Mouse (Mus musculus) 3T3-L1 (cell line): ENCODE measurements around the gene Abcb6.
A peak's percentile ranks its signal among the peaks of the same experiment; 100 is the strongest.

Experiments
- DNase-seq: peaks from one replicate; pipeline ENCODE4 v3.0.0-alpha.2; 2015; ENCODE audit warnings: low read depth, low spot score

Abcb6 gene

GRCm38 (mm10) chr1:75180105-75180590 lies at the start of gene Abcb6:
TSS of gene Abcb6 (minus strand) at chr1:75180392.
- peak; percentile 91 for DNase-seq

DNA sequence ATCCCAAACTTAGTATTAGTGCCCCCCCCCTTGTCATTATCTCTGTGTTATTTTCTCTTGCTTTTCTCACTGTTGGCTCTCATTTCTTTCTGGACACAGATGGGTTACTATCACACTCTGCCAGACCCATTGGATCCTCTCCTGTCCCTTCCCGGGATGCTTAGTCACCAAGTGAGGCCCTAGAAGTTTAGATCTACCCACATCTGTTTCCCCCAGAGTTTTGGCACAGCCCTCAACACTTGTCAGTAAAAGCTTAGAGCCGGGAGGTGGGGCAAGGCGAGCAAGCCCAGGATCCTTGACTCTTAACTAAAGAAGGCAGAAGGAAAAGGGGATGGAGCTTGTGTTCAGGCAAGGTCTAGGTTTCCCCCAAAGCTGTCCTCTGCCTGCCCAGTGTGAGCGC lies 49.0 kb upstream of the Abcb6 start:
- peak; percentile 86 for DNase-seq

DNA sequence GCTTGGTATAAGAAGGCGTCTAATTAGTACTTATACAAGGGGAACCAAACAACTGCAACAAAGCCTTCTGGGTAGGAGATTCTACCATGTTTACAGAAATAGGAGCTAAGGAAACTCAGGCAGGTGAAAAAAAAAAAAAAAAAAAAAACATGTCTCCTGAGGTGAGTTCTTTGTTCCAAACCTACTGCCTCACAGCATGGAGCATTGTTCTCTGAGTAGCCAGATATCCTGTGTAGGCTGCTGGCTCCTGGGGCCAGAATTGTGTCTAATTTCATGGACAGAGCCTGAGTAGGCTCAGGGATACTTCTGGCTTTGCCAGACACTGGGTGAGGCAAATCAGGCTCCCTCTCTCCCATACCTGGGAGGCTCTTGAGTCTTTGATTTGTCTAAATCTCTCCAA lies 47.5 kb upstream of the Abcb6 start:
- DNase-seq: no peak

GRCm38 (mm10) chr1:75226138-75226537 lies 45.9 kb upstream of the Abcb6 start:
- no peak for DNase-seq

GRCm38 (mm10) chr1:75225473-75225872 lies 45.3 kb upstream of the Abcb6 start:
- DNase-seq: no peak

GRCm38 (mm10) chr1:75223532-75223931 lies 43.3 kb upstream of the Abcb6 start:
- DNase-seq: no peak

GRCm38 (mm10) chr1:75222926-75223325 lies 42.7 kb upstream of the Abcb6 start:
- no peak for DNase-seq

- DNase-seq: peak; percentile 43
Measured at GRCm38 (mm10) chr1:75221538-75221937, 41.3 kb upstream of the Abcb6 start.

DNA sequence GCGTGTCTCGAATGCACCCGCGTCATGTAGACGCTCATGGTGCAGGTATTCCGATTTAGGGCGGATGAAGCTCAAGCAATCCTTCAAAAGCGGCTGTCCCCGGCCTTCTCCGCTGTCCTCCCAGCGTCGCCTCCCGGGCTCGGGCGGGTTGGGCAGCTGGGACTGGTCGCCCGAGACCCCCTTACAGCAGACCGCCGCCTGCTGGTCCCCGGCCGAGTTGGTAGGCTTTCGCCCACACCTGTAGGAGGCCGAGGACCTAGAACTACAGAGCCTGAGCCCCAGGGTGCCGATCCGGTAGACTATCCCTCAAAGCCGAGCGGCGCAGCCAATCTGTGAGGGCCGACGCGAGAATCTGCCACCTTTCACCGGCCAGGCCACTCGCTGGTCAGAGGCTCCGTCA lies 39.3 kb upstream of the Abcb6 start, which contains the start of gene Tuba4a:
TSS of gene Tuba4a (minus strand) at position 335 of the 400 bp plus-strand sequence.
- DNase-seq: no peak

DNA sequence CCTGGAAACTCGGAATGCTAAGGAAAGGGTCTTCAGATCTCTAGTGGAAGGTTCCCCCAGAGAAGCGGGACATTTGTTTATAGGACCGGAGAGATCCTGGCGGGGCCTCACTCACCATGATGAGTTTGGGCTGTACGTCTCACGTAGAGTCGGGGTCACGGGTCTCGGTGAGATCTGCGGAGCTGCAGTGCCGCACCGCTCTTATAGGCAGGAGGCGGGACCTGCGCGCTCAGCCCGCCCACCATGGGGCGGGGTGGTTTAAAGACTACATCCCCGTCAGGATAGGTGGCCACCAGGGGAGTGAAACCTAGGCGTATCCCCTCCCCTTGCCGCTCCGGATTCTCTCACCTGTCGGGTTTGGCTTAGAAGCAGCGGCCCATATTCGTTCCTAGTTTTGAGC lies 38.9 kb upstream of the Abcb6 start:
- peak; percentile 77 for DNase-seq

- no peak for DNase-seq
Measured at GRCm38 (mm10) chr1:75218227-75219001, 38.2 kb upstream of the Abcb6 start.

DNA sequence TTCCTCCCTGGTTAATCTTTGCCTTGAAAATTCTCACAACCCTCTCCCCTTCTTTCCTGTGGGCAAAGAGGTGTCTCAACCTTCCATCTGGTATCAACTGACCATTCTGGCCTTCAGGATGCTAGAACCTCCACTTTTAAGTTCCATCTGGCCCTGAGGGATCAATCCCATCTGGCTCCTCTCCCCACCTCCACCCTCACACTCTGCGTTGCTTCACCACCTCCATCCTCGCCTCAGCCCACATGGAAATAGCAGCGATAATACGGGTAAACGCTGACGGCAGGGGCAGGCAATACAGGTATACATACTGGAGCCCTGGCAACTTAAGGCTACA lies 37.7 kb upstream of the Abcb6 start:
- DNase-seq: no peak

- DNase-seq: no peak
Measured at GRCm38 (mm10) chr1:75216797-75217585, 36.8 kb upstream of the Abcb6 start.

DNA sequence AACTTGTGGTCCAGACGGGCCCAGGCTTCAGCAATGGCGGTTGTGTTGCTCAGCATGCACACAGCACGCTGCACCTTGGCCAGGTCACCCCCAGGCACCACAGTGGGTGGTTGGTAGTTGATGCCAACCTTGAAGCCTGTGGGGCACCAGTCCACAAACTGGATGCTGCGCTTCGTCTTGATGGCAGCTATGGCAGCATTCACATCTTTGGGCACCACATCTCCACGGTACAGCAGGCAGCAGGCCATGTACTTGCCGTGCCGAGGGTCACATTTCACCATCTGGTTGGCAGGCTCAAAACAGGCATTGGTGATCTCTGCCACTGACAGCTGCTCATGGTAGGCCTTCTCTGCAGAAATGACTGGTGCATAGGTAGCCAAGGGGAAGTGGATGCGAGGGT lies 35.6 kb upstream of the Abcb6 start:
- no peak for DNase-seq

DNA sequence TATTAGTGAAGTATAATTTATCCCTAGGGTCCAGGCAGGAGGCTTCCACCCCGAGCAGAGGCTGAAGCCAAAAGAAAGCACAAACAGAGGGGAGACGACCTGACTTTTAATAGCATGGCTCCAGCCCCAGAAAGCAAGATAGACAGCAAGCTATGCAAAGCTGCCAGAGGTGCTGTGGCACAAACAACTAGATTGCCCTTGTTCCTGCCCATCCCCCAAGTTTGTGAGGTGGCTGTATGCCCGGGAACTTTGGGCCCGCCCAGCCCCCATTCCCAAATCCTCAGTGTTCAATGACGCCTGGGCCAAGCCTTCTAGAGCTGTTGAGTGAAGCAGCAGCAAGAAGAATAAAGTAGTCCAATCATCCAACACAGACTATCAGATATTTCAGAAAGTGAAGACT lies 34.7 kb upstream of the Abcb6 start:
- DNase-seq: no peak

DNA sequence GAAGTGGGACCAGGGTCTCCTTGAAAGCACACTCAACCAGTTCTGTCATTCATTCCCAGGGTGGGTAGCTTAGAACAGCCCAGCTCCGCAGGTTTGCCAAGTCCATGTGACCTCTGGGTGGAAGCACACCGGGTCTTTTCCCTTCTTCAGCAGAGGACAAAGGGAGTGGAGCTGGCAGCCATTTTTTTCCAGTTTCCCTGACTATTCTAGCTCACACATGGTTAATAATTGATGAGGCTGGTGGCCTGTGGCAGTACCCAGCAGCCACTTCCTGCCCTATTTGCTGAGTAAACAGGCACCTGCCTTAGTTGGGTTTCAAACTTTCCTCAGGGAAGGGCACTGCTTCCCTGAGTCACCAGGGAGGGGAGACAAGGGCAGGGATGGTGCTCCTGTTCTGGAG lies 34.2 kb upstream of the Abcb6 start:
- DNase-seq: no peak

DNA sequence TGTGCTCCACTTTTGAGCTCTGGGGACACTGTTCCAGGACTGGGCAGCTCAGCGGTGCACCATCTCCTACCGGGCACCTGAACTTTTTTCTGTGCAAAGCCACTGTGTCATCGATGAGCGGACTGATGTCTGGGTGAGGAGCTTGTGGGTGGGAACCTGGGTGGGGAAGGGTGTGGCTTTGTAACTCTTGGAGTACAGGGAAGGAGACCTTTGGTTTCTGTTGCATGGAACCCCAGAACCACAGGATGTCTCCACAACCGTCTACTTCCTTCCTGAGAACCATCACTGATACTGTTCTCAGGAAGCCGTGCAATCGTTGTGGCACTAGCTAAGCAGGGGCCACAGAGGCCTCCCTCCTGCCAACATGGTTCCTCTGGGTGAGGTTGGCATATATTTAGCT lies 32.9 kb upstream of the Abcb6 start:
- DNase-seq: no peak

- no peak for DNase-seq
Measured at GRCm38 (mm10) chr1:75212542-75212941, 32.4 kb upstream of the Abcb6 start.

- DNase-seq: no peak
Measured at GRCm38 (mm10) chr1:75211141-75211708, 31.0 kb upstream of the Abcb6 start.

DNA sequence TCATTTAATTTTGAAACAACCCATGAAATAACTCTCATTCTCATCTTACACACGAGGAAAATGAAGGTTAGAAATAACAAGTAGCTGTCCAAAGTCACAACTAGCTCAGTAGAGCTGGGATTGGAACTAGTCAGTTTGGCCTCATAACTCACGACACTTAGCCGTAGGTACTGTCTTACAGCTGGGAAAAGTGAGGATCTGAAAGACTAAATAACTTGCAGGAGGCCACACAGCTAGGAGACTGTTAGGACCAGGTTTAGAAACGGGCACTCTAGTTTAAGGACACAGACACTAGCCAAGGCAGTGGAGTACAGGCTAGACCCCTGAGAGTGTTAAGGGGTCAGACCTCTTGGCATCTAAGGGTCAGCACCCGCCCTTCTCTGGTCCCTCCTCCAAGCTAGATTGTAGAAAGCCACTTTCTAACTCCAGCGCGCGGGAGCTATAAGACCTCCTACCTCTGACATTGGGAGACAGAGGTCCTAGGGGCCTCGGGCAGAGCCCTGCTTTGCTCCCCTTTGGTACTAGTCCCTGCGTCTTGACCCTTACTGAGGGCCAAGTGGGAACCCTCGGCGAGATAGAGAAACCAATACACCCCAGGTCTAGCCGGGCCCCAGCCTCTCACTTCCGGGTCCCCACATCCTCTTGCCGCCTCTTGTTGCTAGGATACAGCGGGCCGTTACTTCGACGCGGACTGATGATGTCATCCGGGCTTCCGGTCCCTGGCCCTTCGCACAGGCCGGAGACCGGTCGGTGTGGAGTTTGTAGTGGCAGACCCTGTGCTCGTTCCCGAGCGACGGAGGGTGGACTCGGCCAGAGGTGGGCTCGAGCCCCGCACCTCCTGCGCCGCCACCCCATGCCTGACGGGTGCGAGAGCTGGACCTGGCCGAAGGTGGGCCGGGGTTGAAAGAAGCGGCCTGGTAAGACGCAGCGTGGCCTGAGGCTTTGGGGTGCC lies 30.2 kb upstream of the Abcb6 start, which contains the start of the genes Glb1l and Stk16:
TSS of gene Glb1l (minus strand) at position 678 of the 952 bp plus-strand sequence.
TSS of gene Stk16 (plus strand) at position 703 of the 952 bp plus-strand sequence.
- DNase-seq: peak; percentile 97
